Mouse (Mus musculus) intestine, embryonic 14.5 days (tissue): ENCODE measurements around the gene Vps45. TPM values are rescaled to one million over a fixed set of nuclear protein-coding genes. Genes with fewer than 3 reads are reported as not detected.

Experiments used
- ATAC-seq: fragments of 200-750 bp; cut with Nextera tagmentation; replicated peaks from 2 replicates; pipeline ENCODE4 v1.8.0; 2017; ENCODE audit warnings: low read depth, moderate number of reproducible peaks, moderate TSS enrichment, moderate library complexity; ENCODE audit not compliant: low FRiP score, low TSS enrichment
- DNase-seq: peaks from one replicate; pipeline ENCODE4 v3.0.0-alpha.2; 2018; ENCODE audit warnings: low spot score
- H3K27ac ChIP-seq: fragments of 300-500 bp; sonication (generic); 2 replicates; pipeline ENCODE4 v1.5.1; 2014; ENCODE audit warnings: low read depth, mild to moderate bottlenecking, control low read depth
- H3K27me3 ChIP-seq: fragments of 300-500 bp; sonication (generic); replicated peaks from 2 replicates; pipeline ENCODE4 v1.6.1; 2014; ENCODE audit warnings: low read length, control low read depth; ENCODE audit not compliant: control insufficient read depth, insufficient read depth
- H3K36me3 ChIP-seq: fragments of 300-500 bp; sonication (generic); 2 replicates; pipeline ENCODE4 v1.6.1; 2014; ENCODE audit warnings: low read length, control low read depth; ENCODE audit not compliant: control insufficient read depth, insufficient read depth
- H3K4me1 ChIP-seq: fragments of 300-500 bp; sonication (generic); replicated peaks from 2 replicates; pipeline ENCODE4 v1.6.1; 2014; ENCODE audit warnings: low read length, control low read depth, mixed read lengths; ENCODE audit not compliant: control insufficient read depth, insufficient read depth
- H3K4me2 ChIP-seq: fragments of 300-500 bp; sonication (generic); 2 replicates; pipeline ENCODE4 v1.6.1; 2014; ENCODE audit warnings: low read length
- H3K4me3 ChIP-seq: fragments of 300-500 bp; sonication (generic); 2 replicates; pipeline ENCODE4 v1.5.1; 2014; ENCODE audit warnings: low read depth, low read length, control low read depth, mixed read lengths
- H3K9ac ChIP-seq: fragments of 300-500 bp; sonication (generic); 2 replicates; pipeline ENCODE4 v1.6.1; 2014; ENCODE audit warnings: mild to moderate bottlenecking, low read length
- H3K9me3 ChIP-seq: fragments of 300-500 bp; sonication (generic); 2 replicates; pipeline ENCODE4 v1.6.1; 2016; ENCODE audit warnings: low read length, control low read depth; ENCODE audit not compliant: control insufficient read depth
- WGBS: fragments of 180-500 bp; shearing (Covaris S2); extraction: QIAGEN DNeasy Blood & Tissue Kit; methylation state at CpG from one replicate; pipeline ENCODE4 v1.1.7; 2014; 5-methylcytosine and 5-hydroxymethylcytosine counted together
- polyA plus RNA-seq: library from polyadenylated mRNA; unstranded; fragments of >200 nt; fragmentation: Nextera tagmentation; extraction: Ambion mirVana; gene quantifications from 2 replicates; pipeline ENCODE4 v1.2.1, GENCODE M21; 2014

Gene Vps45
- polyA plus RNA-seq, 1 experiment from 2014 or later, result 20.6 TPM

- no peak for ATAC-seq
- WGBS, result 13% methylated on average over 6 of the region's 6 CpGs
- H3K9ac ChIP-seq, result peak overlapping the region; percentile 95
Measured at GRCm38 (mm10) chr3:95994381-95994846, 63.9 kb downstream of the Vps45 start.

GRCm38 (mm10) chr3:95993881-95994280, 64.4 kb downstream of the Vps45 start:
- peak overlapping the region; percentile 62 for H3K4me2 ChIP-seq
- peaks cover 37% of the 10 kb centered on the region for H3K36me3 ChIP-seq
- peak overlapping the region; percentile 72 for H3K4me3 ChIP-seq
- ATAC-seq, result no peak
- H3K4me1 ChIP-seq, result peaks cover 30% of the 10 kb centered on the region
- H3K27ac ChIP-seq, result peak overlapping the region; percentile 98
- no peaks in the 10 kb centered on the region for H3K27me3 ChIP-seq
- WGBS, result 20% methylated on average over 4 of the region's 4 CpGs
- peak overlapping the region; percentile 95 for H3K9ac ChIP-seq
- H3K9me3 ChIP-seq, result no peaks in the 10 kb centered on the region
- DNase-seq, result no peak

More at GRCm38 (mm10) chr3:95994381-95994846, 63.9 kb downstream of the Vps45 start:
- Histone ChIP-seq H3K36me3 (peaks cover 32% of the 10 kb centered on the region), H3K27me3 (no peaks in the 10 kb centered on the region), H3K9me3 (no peaks in the 10 kb centered on the region), H3K4me2 (peak overlapping the region; percentile 62), H3K27ac (peak overlapping the region; percentile 98), H3K4me1 (peaks cover 25% of the 10 kb centered on the region), H3K4me3 (peak overlapping the region; percentile 72)
- DNase-seq, result no peak

- Histone ChIP-seq H3K9ac (peak overlapping the region; percentile 95; the same call in 1 of the 2 replicates), H3K4me1 (peaks cover 31% of the 10 kb centered on the region), H3K4me2 (peak overlapping the region; percentile 62), H3K27me3 (no peaks in the 10 kb centered on the region), H3K36me3 (peaks cover 45% of the 10 kb centered on the region), H3K4me3 (peak overlapping the region; percentile 72), H3K9me3 (no peaks in the 10 kb centered on the region), H3K27ac (peak overlapping the region; percentile 98; the same call in 1 of the 2 replicates)
- DNase-seq (no peak), ATAC-seq (no peak)
- WGBS, result 43% methylated on average over 4 of the region's 5 CpGs
Measured at GRCm38 (mm10) chr3:95992990-95993603, 65.2 kb downstream of the Vps45 start.

- Histone ChIP-seq H3K9ac (no peak overlapping the region), H3K4me1 (peaks cover 38% of the 10 kb centered on the region), H3K27ac (0 out of 2 replicates have a peak overlapping the region, but pooled peaks have one; percentile 9), H3K9me3 (no peaks in the 10 kb centered on the region), H3K27me3 (no peaks in the 10 kb centered on the region), H3K4me2 (no peak overlapping the region), H3K4me3 (no peak overlapping the region), H3K36me3 (peaks cover 52% of the 10 kb centered on the region)
- ATAC-seq (no peak), DNase-seq (no peak)
- WGBS, result 84% methylated on average over 12 of the region's 12 CpGs
Measured at GRCm38 (mm10) chr3:95990413-95990941, 67.8 kb downstream of the Vps45 start.

- H3K27me3 ChIP-seq, result no peaks in the 10 kb centered on the region
- no peak overlapping the region for H3K9ac ChIP-seq
- H3K9me3 ChIP-seq, result peaks cover 2% of the 10 kb centered on the region; the same call in 1 of the 2 replicates
- H3K36me3 ChIP-seq, result peaks cover 52% of the 10 kb centered on the region
- peaks cover 39% of the 10 kb centered on the region for H3K4me1 ChIP-seq
- no peak overlapping the region for H3K4me2 ChIP-seq
- ATAC-seq (no peak), DNase-seq (peak; percentile 63)
- no peak overlapping the region for H3K4me3 ChIP-seq
- WGBS, result 46% methylated on average over 10 of the region's 10 CpGs
- peak overlapping the region; percentile 73 for H3K27ac ChIP-seq
Measured at GRCm38 (mm10) chr3:95988969-95989368, 69.3 kb downstream of the Vps45 start.

GRCm38 (mm10) chr3:95988138-95988537, 70.1 kb downstream of the Vps45 start:
- no peak overlapping the region for H3K4me2 ChIP-seq

GRCm38 (mm10) chr3:95987386-95988110, 70.7 kb downstream of the Vps45 start:
- no peak for DNase-seq
- peaks cover 2% of the 10 kb centered on the region; the same call in 1 of the 2 replicates for H3K9me3 ChIP-seq
- H3K9ac ChIP-seq, result no peak overlapping the region
- H3K27me3 ChIP-seq, result no peaks in the 10 kb centered on the region
- H3K4me1 ChIP-seq, result peaks cover 26% of the 10 kb centered on the region
- no peak overlapping the region for H3K4me3 ChIP-seq
- 67% methylated on average over 6 of the region's 6 CpGs for WGBS
- peak overlapping the region; percentile 92; the same call in 1 of the 2 replicates for H3K27ac ChIP-seq
- ATAC-seq, result no peak
- no peak overlapping the region for H3K4me2 ChIP-seq
- peaks cover 52% of the 10 kb centered on the region for H3K36me3 ChIP-seq

More at GRCm38 (mm10) chr3:95988138-95988537, 70.1 kb downstream of the Vps45 start:
- no peaks in the 10 kb centered on the region for H3K27me3 ChIP-seq
- 93% methylated on average over 1 of the region's 1 CpGs for WGBS
- H3K9me3 ChIP-seq, result peaks cover 2% of the 10 kb centered on the region; the same call in 1 of the 2 replicates
- ATAC-seq, result no peak
- no peak overlapping the region for H3K4me3 ChIP-seq
- peaks cover 32% of the 10 kb centered on the region for H3K4me1 ChIP-seq
- H3K9ac ChIP-seq, result no peak overlapping the region
- H3K36me3 ChIP-seq, result peaks cover 52% of the 10 kb centered on the region
- no peak for DNase-seq
- 0 out of 2 replicates have a peak overlapping the region, but pooled peaks have one; percentile 73 for H3K27ac ChIP-seq

GRCm38 (mm10) chr3:95986984-95987383, 71.3 kb downstream of the Vps45 start:
- peaks cover 2% of the 10 kb centered on the region; the same call in 1 of the 2 replicates for H3K9me3 ChIP-seq
- peaks cover 26% of the 10 kb centered on the region for H3K4me1 ChIP-seq
- H3K27me3 ChIP-seq, result no peaks in the 10 kb centered on the region
- ATAC-seq (no peak), DNase-seq (no peak)
- peaks cover 46% of the 10 kb centered on the region for H3K36me3 ChIP-seq
- no peak overlapping the region for H3K4me3 ChIP-seq
- H3K9ac ChIP-seq, result no peak overlapping the region
- H3K27ac ChIP-seq, result peak overlapping the region; percentile 92
- H3K4me2 ChIP-seq, result no peak overlapping the region
- WGBS, result 70% methylated on average over 4 of the region's 4 CpGs
